Mouse (Mus musculus) liver, embryonic 15.5 days (tissue): ENCODE measurements around the gene Srrm4. TPM values are rescaled to one million over a fixed set of nuclear protein-coding genes. Genes with fewer than 3 reads are reported as not detected.

Experiments
- ATAC-seq: fragments of 200-750 bp; cut with Nextera tagmentation; 2 replicates; pipeline ENCODE4 v1.8.0; 2017; ENCODE audit warnings: moderate number of reproducible peaks, mild to moderate bottlenecking, moderate library complexity; ENCODE audit not compliant: insufficient read depth
- H3K27ac ChIP-seq: fragments of 300-500 bp; sonication (generic); replicated peaks from 2 replicates; pipeline ENCODE4 v1.5.1; 2015; ENCODE audit warnings: mild to moderate bottlenecking, inconsistent platforms
- H3K27me3 ChIP-seq: fragments of 300-500 bp; sonication (generic); 2 replicates; pipeline ENCODE4 v1.6.1; 2015; ENCODE audit warnings: mild to moderate bottlenecking, inconsistent platforms
- H3K36me3 ChIP-seq: fragments of 300-500 bp; sonication (generic); replicated peaks from 2 replicates; pipeline ENCODE4 v1.6.1; 2015; ENCODE audit warnings: moderate library complexity, mild to moderate bottlenecking, inconsistent platforms
- H3K4me1 ChIP-seq: fragments of 300-500 bp; sonication (generic); replicated peaks from 2 replicates; pipeline ENCODE4 v1.6.1; 2015; ENCODE audit warnings: inconsistent platforms
- H3K4me2 ChIP-seq: fragments of 300-500 bp; sonication (generic); 2 replicates; pipeline ENCODE4 v1.6.1; 2015; ENCODE audit warnings: moderate library complexity, mild to moderate bottlenecking, inconsistent platforms
- H3K4me3 ChIP-seq: fragments of 300-500 bp; sonication (generic); replicated peaks from 2 replicates; pipeline ENCODE4 v1.5.1; 2015; ENCODE audit warnings: mild to moderate bottlenecking, inconsistent platforms
- H3K9ac ChIP-seq: fragments of 300-500 bp; sonication (generic); 2 replicates; pipeline ENCODE4 v1.6.1; 2015; ENCODE audit warnings: moderate library complexity, mild to moderate bottlenecking, inconsistent platforms
- H3K9me3 ChIP-seq: fragments of 300-500 bp; sonication (generic); replicated peaks from 2 replicates; pipeline ENCODE4 v1.6.1; 2016; ENCODE audit warnings: inconsistent platforms
- WGBS: fragments of 180-500 bp; shearing (Covaris S2); methylation state at CpG from one replicate; pipeline ENCODE4 v1.1.7; 2015; ENCODE audit warnings: mixed read lengths; ENCODE audit not compliant: insufficient replicate concordance; 5-methylcytosine and 5-hydroxymethylcytosine counted together
- polyA plus RNA-seq: library from polyadenylated mRNA; unstranded; fragments of >200 nt; fragmentation: Nextera tagmentation; extraction: Ambion mirVana; gene quantifications from 2 replicates; pipeline ENCODE4 v1.2.1, GENCODE M21; 2015

The Srrm4 gene
- polyA plus RNA-seq, 1 experiment from 2014 or later, result 0.33 TPM

DNA sequence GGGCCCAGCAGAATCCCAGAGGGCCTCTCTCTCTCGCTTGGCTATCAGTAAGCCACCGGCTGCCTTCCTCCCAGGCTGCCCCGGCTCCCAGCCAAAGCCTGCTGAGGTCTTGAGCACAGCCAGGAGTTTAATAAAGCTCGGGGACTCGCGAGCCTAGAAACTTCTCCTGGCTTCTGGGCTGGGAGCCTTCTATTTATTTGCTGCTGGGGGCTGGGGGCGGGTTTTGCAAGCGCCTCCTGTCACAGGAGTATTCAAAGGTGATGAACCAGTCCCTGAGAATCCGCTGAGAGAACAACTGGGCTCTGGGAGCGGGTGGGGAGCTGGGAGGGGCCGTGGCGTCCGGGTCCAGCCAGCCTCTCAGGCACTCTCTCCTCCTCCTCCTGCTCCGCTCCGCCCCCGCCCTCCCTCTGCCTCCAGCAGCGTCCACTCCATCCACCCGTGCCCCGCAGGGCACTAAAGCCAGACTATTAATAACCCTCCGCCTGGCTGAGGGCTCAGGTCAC, 168.9 kb downstream of the Srrm4 start, which contains the start of gene Hspb8:
TSS of gene Hspb8 (minus strand) at position 166 of the 503 bp plus-strand sequence.
- peak within 1 kb of the TSS; percentile 52 for H3K4me2 ChIP-seq
- no peaks in the 10 kb centered on the region for H3K27me3 ChIP-seq
- no peaks in the 10 kb centered on the region for H3K9me3 ChIP-seq
- H3K4me1 ChIP-seq, result 0 out of 2 replicates have a peak, but pooled peaks cover 2% of the 10 kb centered on the region
- ATAC-seq, result peak; percentile 77
- H3K4me3 ChIP-seq, result peak within 1 kb of the TSS; percentile 37
- H3K9ac ChIP-seq, result peak within 1 kb of the TSS; percentile 30; the same call in 1 of the 2 replicates
- 2% methylated on average over 19 of the region's 20 CpGs for WGBS
- no peaks in the 10 kb centered on the region for H3K36me3 ChIP-seq
- peak within 1 kb of the TSS; percentile 38; the same call in 1 of the 2 replicates for H3K27ac ChIP-seq

GRCm38 (mm10) chr5:116421791-116422481, 169.7 kb downstream of the Srrm4 start:
- WGBS, result 56% methylated on average over 22 of the region's 22 CpGs
- no peaks in the 10 kb centered on the region for H3K36me3 ChIP-seq
- H3K4me2 ChIP-seq, result peak overlapping the region; percentile 52
- peak overlapping the region; percentile 37 for H3K4me3 ChIP-seq
- H3K27ac ChIP-seq, result peak overlapping the region; percentile 38; the same call in 1 of the 2 replicates
- no peaks in the 10 kb centered on the region for H3K27me3 ChIP-seq
- no peak for ATAC-seq
- peak overlapping the region; percentile 30; the same call in 1 of the 2 replicates for H3K9ac ChIP-seq
- H3K9me3 ChIP-seq, result no peaks in the 10 kb centered on the region
- H3K4me1 ChIP-seq, result 0 out of 2 replicates have a peak, but pooled peaks cover 2% of the 10 kb centered on the region

DNA sequence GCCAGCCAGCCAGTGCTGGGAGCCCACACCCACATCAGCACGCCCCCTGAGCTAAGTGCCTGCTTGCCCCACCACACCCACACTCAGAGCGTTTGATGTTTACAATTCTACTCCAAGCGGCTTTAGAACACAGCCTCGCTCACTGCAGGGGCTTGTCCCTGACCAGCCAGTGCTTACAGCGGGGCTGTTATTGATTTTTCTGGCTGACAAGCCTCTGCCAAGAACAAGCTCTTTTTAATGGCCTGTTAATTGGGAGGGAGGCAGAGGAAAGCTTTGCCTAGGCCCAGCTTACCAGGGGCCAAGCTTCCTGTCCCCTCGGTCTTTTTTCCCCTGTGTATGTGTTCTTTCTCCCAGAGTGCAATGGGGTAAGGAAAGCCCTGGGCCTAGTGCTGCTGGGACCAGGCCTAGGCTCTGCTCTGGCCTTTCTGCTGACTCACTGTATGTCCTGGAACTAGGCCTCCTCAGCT, 170.8 kb downstream of the Srrm4 start:
- WGBS, result 30% methylated on average over 6 of the region's 6 CpGs
- 0 out of 2 replicates have a peak overlapping the region, but pooled peaks have one; percentile 22 for H3K4me3 ChIP-seq
- H3K36me3 ChIP-seq, result no peaks in the 10 kb centered on the region
- H3K27me3 ChIP-seq, result no peaks in the 10 kb centered on the region
- no peak overlapping the region for H3K9ac ChIP-seq
- H3K4me2 ChIP-seq, result peak overlapping the region; percentile 39
- ATAC-seq, result peak; percentile 64; the same call in 1 of the 2 replicates
- no peaks in the 10 kb centered on the region for H3K9me3 ChIP-seq
- H3K27ac ChIP-seq, result peak overlapping the region; percentile 55
- 0 out of 2 replicates have a peak, but pooled peaks cover 2% of the 10 kb centered on the region for H3K4me1 ChIP-seq

GRCm38 (mm10) chr5:116420213-116420612, 171.4 kb downstream of the Srrm4 start:
- Histone ChIP-seq H3K27ac (no peak overlapping the region), H3K9ac (no peak overlapping the region)
- no peak for ATAC-seq

GRCm38 (mm10) chr5:116419322-116420045, 172.1 kb downstream of the Srrm4 start:
- H3K9ac ChIP-seq, result no peak overlapping the region
- H3K36me3 ChIP-seq, result no peaks in the 10 kb centered on the region
- no peak overlapping the region for H3K4me3 ChIP-seq
- ATAC-seq, result no peak
- 69% methylated on average over 6 of the region's 6 CpGs for WGBS
- H3K27ac ChIP-seq, result no peak overlapping the region
- H3K27me3 ChIP-seq, result no peaks in the 10 kb centered on the region
- 0 out of 2 replicates have a peak, but pooled peaks cover 2% of the 10 kb centered on the region for H3K4me1 ChIP-seq
- no peaks in the 10 kb centered on the region for H3K9me3 ChIP-seq
- H3K4me2 ChIP-seq, result no peak overlapping the region; the same call in 1 of the 2 replicates

More at GRCm38 (mm10) chr5:116420213-116420612, 171.4 kb downstream of the Srrm4 start:
- H3K36me3 ChIP-seq, result no peaks in the 10 kb centered on the region
- WGBS, result 84% methylated on average over 1 of the region's 1 CpGs
- no peaks in the 10 kb centered on the region for H3K27me3 ChIP-seq
- H3K4me2 ChIP-seq, result peak overlapping the region; percentile 39
- H3K9me3 ChIP-seq, result no peaks in the 10 kb centered on the region
- H3K4me3 ChIP-seq, result 0 out of 2 replicates have a peak overlapping the region, but pooled peaks have one; percentile 22
- H3K4me1 ChIP-seq, result 0 out of 2 replicates have a peak, but pooled peaks cover 2% of the 10 kb centered on the region

DNA sequence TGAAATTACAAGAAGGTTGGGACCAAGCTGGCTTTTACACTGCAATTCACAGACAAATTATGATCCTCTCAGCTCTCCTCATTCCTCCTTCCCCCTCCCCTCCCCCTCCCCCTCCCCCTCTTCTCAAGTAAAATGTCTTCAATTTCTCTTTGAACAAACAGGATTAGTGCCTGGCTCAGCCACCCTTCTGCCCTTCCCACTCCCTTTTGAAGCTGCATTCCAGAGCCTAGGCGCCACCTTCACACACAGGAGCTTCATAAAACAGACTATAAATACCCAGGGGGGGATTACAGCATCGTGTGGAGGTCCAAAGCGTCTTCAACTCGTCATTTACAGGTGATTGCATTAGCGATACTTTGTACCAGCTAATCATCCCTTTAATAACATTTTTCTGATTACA, 175.4 kb downstream of the Srrm4 start:
- H3K9ac ChIP-seq, result no peak overlapping the region
- no peak overlapping the region for H3K4me3 ChIP-seq
- WGBS, result 28% methylated on average over 5 of the region's 5 CpGs
- H3K36me3 ChIP-seq, result no peaks in the 10 kb centered on the region
- no peak overlapping the region for H3K4me2 ChIP-seq
- no peaks in the 10 kb centered on the region for H3K9me3 ChIP-seq
- ATAC-seq, result no peak
- no peaks in the 10 kb centered on the region for H3K27me3 ChIP-seq
- no peak overlapping the region for H3K27ac ChIP-seq
- H3K4me1 ChIP-seq, result 0 out of 2 replicates have a peak, but pooled peaks cover 2% of the 10 kb centered on the region

GRCm38 (mm10) chr5:116409689-116410590, 181.7 kb downstream of the Srrm4 start:
- no peaks in the 10 kb centered on the region for H3K27me3 ChIP-seq
- no peak overlapping the region for H3K4me2 ChIP-seq
- no peak overlapping the region for H3K27ac ChIP-seq
- 16% methylated on average over 16 of the region's 16 CpGs for WGBS
- ATAC-seq, result no peak
- H3K36me3 ChIP-seq, result no peaks in the 10 kb centered on the region
- no peak overlapping the region for H3K4me3 ChIP-seq
- no peaks in the 10 kb centered on the region for H3K9me3 ChIP-seq
- no peak overlapping the region for H3K9ac ChIP-seq
- 0 out of 2 replicates have a peak, but pooled peaks cover 3% of the 10 kb centered on the region for H3K4me1 ChIP-seq

DNA sequence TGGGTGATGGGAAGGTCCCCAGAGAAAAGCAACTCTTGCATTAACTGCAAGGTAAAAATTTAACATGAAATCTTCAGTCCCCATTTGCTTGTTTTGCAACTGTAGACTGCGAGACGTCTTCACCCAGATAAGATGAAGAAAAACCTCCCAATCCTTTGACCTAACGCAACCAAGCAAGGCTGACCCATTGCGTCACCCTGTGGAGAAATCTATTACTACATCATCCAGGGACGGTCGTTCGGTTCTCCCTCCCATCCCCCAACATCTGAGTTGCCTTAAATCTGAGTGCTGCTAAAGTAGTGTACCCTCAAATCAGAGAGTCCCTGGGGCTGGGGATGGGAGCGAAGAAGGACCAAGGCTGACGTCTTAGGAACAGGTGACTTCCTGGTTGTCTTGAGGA, 182.7 kb downstream of the Srrm4 start:
- no peak overlapping the region for H3K4me2 ChIP-seq
- no peak for ATAC-seq
- 53% methylated on average over 9 of the region's 9 CpGs for WGBS
- no peaks in the 10 kb centered on the region for H3K27me3 ChIP-seq
- no peak overlapping the region for H3K27ac ChIP-seq
- 0 out of 2 replicates have a peak, but pooled peaks cover 3% of the 10 kb centered on the region for H3K4me1 ChIP-seq
- no peak overlapping the region for H3K9ac ChIP-seq
- no peak overlapping the region for H3K4me3 ChIP-seq
- H3K36me3 ChIP-seq, result no peaks in the 10 kb centered on the region
- no peaks in the 10 kb centered on the region for H3K9me3 ChIP-seq

- H3K4me3 ChIP-seq, result no peak overlapping the region
- H3K27ac ChIP-seq, result no peak overlapping the region
- H3K4me1 ChIP-seq, result 0 out of 2 replicates have a peak, but pooled peaks cover 3% of the 10 kb centered on the region
- no peaks in the 10 kb centered on the region for H3K9me3 ChIP-seq
- no peak overlapping the region for H3K4me2 ChIP-seq
- 25% methylated on average over 6 of the region's 6 CpGs for WGBS
- H3K9ac ChIP-seq, result no peak overlapping the region
- H3K36me3 ChIP-seq, result no peaks in the 10 kb centered on the region
- ATAC-seq, result no peak
- no peaks in the 10 kb centered on the region for H3K27me3 ChIP-seq
Measured at GRCm38 (mm10) chr5:116407936-116408335, 183.7 kb downstream of the Srrm4 start.

- Histone ChIP-seq H3K4me3 (no peak overlapping the region), H3K9me3 (no peaks in the 10 kb centered on the region), H3K36me3 (no peaks in the 10 kb centered on the region), H3K27ac (no peak overlapping the region), H3K4me1 (0 out of 2 replicates have a peak, but pooled peaks cover 3% of the 10 kb centered on the region), H3K4me2 (no peak overlapping the region), H3K27me3 (no peaks in the 10 kb centered on the region), H3K9ac (no peak overlapping the region)
- ATAC-seq, result no peak
- WGBS, result 25% methylated on average over 4 of the region's 4 CpGs
Measured at GRCm38 (mm10) chr5:116407321-116407720, 184.3 kb downstream of the Srrm4 start.
